Mouse (Mus musculus) erythroblast, adult 5-6 weeks (primary cell): Measurements from ENCODE around the gene Utp18. TPM values are rescaled to one million over a fixed set of nuclear protein-coding genes. Genes with fewer than 3 reads are reported as not detected.

ENCODE experiments used
- ATAC-seq: replicated peaks from 2 replicates; pipeline ENCODE4 v1.8.0; 2016; ENCODE audit warnings: moderate number of reproducible peaks, mild to moderate bottlenecking, moderate TSS enrichment, inconsistent platforms; ENCODE audit not compliant: poor library complexity, low FRiP score, severe bottlenecking
- total RNA-seq, 2 experiments: library from RNA; stranded (forward) in 1 of 2; stranded (reverse) in 1 of 2; fragments of 150-400 nt in 1 of 2; fragments of 200-764, 138-1000 nt in 1 of 2; gene quantifications; 2 replicates each; pipeline versions ENCODE4 v1.2.3 to v1.2.4; 2015 to 2017; ENCODE audit warnings: low replicate concordance in 2 of 2

Utp18 gene
- total RNA-seq, 2 experiments from 2014 or later = 7.9 to 12.1 TPM

DNA sequence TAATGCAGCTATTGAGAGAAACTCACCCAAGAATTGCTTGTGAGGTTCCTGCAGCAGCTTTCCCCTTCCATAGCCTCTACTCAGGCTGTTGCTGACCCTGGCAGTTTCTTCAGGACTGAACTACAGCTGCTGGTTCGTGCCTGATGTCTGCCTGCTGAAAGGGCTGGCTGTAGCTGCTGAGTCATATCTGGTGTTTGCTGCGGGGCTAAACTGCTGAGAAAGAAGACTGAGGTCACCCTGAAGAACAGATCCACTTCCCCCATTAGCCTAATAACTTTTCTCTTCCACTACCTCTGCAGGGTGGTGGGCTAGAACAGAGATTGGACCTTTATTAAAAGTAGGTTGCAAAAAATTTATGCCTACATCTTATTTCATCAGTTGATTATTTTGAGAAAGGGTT is 49.8 kb downstream of the Utp18 start:
- no peak for ATAC-seq

DNA sequence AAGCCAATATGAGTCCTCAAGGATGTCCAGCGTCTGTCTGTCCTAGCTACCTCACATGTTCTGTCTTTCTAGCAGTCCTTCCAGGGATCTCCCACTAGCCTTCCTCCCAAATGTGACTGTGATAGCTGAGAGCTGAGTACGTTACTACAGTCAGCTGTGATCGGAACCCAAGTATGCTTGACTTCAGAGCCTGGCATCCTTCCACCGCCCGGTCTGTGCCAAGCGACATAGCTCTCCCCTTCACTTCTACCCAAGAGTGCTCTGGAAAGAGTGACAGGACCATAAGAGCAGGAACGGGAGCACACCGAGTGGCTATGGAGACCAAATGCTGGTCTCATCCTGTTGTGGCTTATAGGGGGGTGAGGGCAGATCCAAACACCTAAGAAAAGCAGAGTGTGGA is 55.6 kb downstream of the Utp18 start:
- ATAC-seq = no peak

DNA sequence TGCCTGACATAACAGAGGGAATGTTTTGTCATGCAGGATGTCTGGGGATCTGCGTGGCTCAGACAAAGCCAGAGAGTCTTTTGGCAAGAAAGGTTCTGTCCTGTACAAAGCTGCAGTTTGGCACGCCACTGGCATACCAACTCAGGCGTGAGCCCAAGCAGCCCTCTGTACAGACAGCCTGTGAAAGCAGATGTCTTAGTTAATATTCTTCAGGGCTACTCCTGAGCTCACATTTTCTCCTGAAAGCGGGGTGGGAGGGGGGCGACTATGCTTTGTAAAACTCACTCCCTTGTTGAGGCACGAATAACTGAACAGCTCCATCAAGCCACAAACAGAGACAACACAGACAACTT is 56.3 kb downstream of the Utp18 start:
- ATAC-seq = no peak

DNA sequence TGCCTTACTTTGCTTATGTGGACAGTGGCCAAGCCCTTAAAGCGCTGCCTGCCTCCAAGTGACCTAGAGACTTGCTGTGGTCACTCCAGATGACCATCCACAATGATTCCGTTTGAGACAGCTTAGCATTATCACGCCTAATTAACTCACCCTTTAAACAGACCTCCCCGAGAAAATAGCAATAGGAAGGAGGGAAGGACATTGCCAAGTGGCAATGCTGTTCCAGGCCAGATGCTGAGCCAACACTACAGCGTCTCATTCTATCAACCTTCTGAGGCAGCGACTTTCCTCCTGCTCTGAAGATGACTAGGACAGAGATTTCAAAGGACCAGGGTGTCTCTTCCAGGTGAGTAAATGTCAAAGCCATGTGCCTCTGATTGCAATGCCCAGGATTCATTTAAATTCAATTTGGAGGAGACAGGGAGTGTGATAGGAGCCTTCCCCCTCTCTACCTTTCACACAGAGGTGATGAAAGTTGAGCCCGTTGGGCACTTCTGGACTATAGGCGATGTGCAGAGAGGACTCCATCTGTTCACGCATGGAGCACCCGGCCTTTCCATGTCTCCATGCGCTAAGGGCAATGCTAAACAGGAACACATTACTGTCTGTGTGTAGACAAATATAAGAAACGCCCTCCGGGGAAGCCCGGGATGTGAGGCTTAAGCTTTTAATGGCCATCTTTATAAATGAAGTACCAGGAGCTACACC is 56.8 kb downstream of the Utp18 start:
- no peak for ATAC-seq

DNA sequence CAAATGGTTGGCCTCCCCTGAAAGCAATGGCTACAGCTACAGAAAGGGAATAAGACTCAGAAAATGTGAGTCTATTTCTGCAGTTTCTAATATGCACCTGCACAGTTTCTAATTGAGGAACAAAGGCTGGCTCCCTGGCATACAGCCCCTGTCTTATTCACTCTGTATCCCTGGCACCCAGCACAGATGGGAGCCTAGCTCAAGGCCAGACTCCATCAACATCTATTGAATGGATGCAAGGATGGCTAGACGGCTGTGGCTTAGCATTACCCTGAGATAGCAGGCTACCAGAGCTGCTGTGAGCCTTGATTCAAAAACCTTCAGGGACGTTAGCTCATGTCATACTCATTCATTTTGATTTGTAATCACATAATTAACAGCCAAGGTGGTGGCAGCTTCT is 63.3 kb downstream of the Utp18 start:
- no peak for ATAC-seq

DNA sequence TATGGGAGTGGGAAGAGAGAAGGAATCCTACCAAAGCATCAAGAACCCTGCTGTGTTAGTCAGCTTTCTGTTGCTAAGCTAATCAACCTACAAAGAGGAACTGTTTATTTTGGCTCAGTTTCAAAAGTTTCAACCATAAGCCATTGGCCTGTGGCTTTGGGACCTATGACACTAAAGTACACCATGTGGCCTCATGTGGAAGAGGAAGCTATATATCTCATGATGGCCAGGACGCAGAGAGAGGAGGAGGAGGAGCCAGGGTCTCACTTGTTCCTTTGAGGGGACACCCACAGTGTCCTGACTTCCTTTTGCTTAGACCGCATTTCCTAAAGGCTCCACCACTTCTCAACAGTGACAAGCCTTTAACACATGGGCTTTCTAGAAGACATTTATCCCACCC is 64.0 kb downstream of the Utp18 start:
- no peak for ATAC-seq

DNA sequence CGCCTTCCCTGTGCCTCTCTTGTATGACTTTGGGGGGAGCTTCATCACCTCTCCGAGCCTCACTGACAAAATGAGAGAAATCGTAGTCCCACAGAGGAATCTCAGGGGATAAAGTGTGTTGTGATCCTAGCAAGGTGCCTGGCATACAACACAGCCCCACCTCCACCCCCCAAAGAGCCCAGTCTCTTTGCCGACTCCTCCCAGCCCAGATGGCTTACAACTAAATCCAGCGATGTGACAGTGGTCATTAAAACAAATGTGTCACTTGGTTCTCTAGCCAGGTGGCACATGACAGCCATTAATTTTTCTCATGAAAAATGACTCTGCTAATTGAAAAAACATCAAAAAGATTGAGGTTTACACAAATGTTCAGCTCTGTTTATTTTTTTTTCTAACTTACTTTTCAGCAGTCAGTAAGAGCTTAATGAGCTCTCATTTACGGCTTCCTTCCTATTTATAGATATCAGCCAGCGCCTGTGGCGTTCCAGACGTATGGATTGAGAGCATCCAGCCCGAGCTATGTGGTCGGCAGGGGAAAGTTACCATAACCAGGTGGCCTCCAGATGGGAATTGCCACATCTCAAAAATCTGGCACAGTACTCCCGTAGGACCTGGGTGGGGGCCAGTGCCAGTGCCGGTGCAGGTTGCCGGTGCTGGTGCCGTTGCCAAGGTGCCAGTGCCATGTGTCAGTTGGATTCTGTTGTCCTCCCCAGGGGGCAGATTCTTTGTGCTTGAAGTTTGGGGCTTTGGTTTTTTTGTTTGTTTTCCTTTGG is 67.4 kb downstream of the Utp18 start:
- ATAC-seq = no peak

DNA sequence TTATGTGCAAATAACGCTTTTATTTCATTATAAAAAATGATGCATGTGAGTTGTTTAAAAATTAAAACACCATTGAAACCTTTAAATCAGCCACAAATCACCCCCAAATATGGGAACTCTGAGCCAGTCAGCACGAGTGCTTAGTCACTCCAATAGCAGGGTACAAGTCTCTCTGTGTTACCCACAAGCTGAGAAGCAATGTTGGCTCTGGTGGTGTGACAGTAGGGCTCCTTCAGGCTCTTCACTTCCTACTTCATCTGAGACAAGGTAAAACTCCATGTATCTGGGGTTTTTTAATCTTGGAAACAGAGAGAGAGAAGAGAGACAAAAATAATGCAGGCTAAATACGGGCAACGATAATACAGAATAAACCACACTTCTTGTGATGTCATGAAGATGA is 72.6 kb downstream of the Utp18 start:
- no peak for ATAC-seq

DNA sequence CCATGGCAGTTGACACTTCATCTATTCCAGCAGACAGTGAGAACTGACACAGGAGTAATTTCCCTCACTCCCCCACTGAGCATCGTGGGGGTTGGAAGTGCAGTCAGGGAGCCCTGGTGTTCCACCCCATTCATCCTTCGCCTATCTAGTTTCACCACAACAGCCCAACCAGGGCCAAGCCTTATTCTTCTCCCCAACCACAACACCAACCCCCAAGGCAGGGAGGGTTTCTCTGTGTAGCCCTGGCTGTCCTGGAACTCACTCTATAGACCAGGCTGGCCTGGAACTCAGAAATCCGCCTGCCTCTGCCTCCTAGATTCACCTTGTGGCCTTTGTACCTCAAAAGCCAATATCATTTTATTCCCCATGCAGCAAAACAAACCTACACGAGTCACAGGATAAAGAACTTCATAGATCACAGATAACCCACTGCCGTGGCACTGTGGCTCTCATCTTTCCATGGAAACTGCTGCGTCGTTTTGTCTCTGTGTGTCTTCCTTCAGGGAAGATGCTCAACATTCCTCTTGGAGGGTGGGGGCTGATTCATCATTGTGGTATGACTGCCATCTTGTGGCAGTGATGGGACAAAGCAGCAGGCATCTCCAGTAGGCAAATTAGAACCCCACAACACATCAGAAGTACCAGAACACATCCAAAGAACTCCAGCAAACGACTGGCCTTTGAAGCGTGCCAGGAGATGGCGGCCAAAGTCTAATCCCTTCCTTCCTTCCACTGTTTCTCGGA is 73.3 kb downstream of the Utp18 start:
- ATAC-seq = 0 out of 2 replicates have a peak, but pooled peaks have one; percentile 41

Other genes starting within 250 kb of the Utp18 start
- 16.9 and 27.3 TPM in 2 replicates for gene Mbtd1, start 86 bp upstream of the Utp18 start, total RNA-seq (2015; ENCODE audit: low replicate concordance)
- 16.6 and 24.4 TPM in 2 replicates for gene Mbtd1, start 86 bp upstream of the Utp18 start, total RNA-seq (2017; ENCODE audit: low replicate concordance)
- gene Nme2, start 70.5 kb upstream of the Utp18 start, total RNA-seq (2015; ENCODE audit: low replicate concordance) = 53.4 and 89.2 TPM in 2 replicates
- 11.8 and 32.5 TPM in 2 replicates for gene Nme2, start 70.5 kb upstream of the Utp18 start, total RNA-seq (2017; ENCODE audit: low replicate concordance)
- 22.7 TPM in 1 of 2 replicates, not detected in the other for gene Gm20390, start 82.5 kb upstream of the Utp18 start, total RNA-seq (2015; ENCODE audit: low replicate concordance)
- gene Gm20390, start 82.5 kb upstream of the Utp18 start, total RNA-seq (2017; ENCODE audit: low replicate concordance) = 0.68 and 3.9 TPM in 2 replicates
- gene Nme1, start 82.8 kb upstream of the Utp18 start, total RNA-seq (2015; ENCODE audit: low replicate concordance) = 11.9 and 60.4 TPM in 2 replicates
- gene Nme1, start 82.8 kb upstream of the Utp18 start, total RNA-seq (2017; ENCODE audit: low replicate concordance) = 16.6 and 19.9 TPM in 2 replicates
- 9.2 and 18.3 TPM in 2 replicates for gene Spag9, start 110.3 kb upstream of the Utp18 start, total RNA-seq (2015; ENCODE audit: low replicate concordance)
- 24.3 and 25.9 TPM in 2 replicates for gene Spag9, start 110.3 kb upstream of the Utp18 start, total RNA-seq (2017; ENCODE audit: low replicate concordance)